Mouse (Mus musculus): ENCODE data around the gene Gm16506.
"Not testable (repeated sequence)": the region's sequence is repeated elsewhere in the genome, so short reads cannot be mapped to it uniquely, and the experiment has no call there.

Gm16506 gene

DNA sequence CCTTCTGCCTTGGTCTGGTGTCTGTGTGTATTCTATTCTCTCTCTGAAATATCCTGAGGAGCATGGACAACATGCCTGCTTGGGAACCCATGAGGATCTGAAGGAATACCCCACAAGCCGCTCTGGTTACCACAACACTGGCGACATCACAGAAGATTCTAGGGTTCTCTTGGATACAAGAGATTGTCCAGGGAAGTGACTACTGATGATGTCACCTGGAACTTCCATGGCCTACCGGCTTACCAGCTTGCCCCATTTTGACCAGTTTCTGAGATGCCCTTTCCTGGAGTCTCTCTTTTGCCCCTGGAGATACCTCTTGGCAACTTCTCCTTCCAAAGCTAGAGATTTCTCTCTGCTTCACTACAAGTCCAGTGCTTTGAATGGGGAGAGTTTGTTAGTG, at the start of gene Gm16506:
Gm16506 (minus strand) TSS at position 101 of the 400 bp plus-strand sequence.
- DNase-seq (ENCODE audit: low spot score), result not testable (repeated sequence)

DNA sequence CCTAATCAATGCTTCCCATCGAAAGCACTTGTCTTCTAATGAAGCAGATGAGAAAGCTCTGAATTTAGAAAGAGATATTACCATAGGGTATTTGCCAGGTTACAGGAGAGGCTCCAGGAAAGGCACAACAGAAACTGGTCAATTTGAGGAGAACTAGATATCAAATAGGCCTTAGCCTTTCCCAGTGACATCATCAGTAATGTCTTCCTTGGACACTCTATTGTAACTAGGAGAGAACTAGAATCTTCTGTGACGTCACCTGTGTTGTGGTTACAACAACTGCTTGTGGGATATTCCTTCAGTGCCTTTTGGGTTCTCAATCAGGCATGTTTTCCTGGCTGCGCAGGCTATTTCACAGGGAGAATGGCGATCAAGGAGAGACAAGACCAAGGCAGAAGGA, 20.3 kb upstream of the Gm16506 start, which contains the start of gene Gm6526:
Gm6526 (plus strand) TSS at position 301 of the 400 bp plus-strand sequence.
- not testable (repeated sequence) for DNase-seq (ENCODE audit: low spot score)

DNA sequence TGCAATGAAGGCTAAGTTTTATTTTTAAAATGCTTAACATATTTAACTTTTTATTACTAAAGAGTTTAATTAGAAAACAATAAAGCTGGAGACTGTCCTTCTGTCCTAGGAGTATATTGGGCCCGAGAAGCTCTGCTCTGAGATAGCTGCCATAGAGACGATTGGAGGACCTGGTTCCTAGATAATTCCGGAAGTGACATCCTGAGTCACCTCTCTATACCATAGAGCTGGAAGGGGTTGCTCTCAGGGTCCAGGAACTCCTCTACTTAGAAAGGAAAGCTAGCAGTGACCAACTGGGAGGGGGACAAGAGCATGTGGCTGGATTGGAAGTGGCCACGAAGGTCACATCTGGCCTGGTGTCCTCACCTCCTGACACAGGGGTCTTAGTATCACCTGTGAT, 29.7 kb downstream of the Gm16506 start, which contains the start of gene Gm7324:
Gm7324 (plus strand) TSS at position 208 of the 400 bp plus-strand sequence.
- DNase-seq (ENCODE audit: low spot score), result not testable (repeated sequence)

DNA sequence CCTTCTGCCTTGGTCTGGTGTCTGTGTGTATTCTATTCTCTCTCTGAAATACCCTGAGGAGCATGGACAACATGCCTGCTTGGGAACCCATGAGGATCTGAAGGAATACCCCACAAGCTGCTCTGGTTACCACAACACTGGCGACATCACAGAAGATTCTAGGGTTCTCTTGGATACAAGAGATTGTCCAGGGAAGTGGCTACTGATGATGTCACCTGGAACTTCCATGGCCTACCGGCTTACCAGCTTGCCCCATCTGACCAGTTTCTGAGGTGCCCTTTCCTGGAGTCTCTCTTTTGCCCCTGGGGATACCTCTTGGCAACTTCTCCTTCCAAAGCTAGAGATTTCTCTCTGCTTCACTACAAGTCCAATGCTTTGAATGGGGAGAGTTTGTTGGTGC, 50.2 kb downstream of the Gm16506 start, which contains the start of gene Gm8165:
Gm8165 (minus strand) TSS at position 101 of the 400 bp plus-strand sequence.
- DNase-seq (ENCODE audit: low spot score), result not testable (repeated sequence)
